Mouse (Mus musculus) erythroblast, embryonic 14.5 days (primary cell): Measurements from ENCODE around the gene Prkca. TPM values are rescaled to one million over a fixed set of nuclear protein-coding genes. Genes with fewer than 3 reads are reported as not detected.

Experiments
- H3K27me3 ChIP-seq: 2 replicates; pipeline ENCODE4 v1.6.1; 2012; ENCODE audit warnings: inconsistent platforms; ENCODE audit not compliant: control insufficient read depth
- H3K36me3 ChIP-seq: 2 replicates; pipeline ENCODE4 v1.6.1; 2012; ENCODE audit warnings: mild to moderate bottlenecking, inconsistent platforms; ENCODE audit not compliant: control insufficient read depth
- H3K4me1 ChIP-seq: 2 replicates; pipeline ENCODE4 v1.6.1; 2012; ENCODE audit warnings: inconsistent platforms; ENCODE audit not compliant: control insufficient read depth
- H3K4me3 ChIP-seq: replicated peaks from 2 replicates; pipeline ENCODE3; 2012; ENCODE audit warnings: moderate library complexity, mild to moderate bottlenecking, inconsistent platforms
- H3K9me3 ChIP-seq: 2 replicates; pipeline ENCODE4 v1.6.1; 2012; ENCODE audit warnings: low read length, inconsistent platforms, mixed read lengths; ENCODE audit not compliant: control insufficient read depth
- GATA1 ChIP-seq: IDR thresholded peaks from 2 replicates; pipeline ENCODE4 v1.6.1; 2012; ENCODE audit warnings: low read length, inconsistent platforms, mixed read lengths
- TAL1 ChIP-seq: IDR thresholded peaks from 3 replicates; pipeline ENCODE4 v1.6.1; 2012; ENCODE audit warnings: low read length, inconsistent platforms, mixed read lengths
- polyA plus RNA-seq: library from polyadenylated mRNA; stranded (reverse); fragments of >175 nt; gene quantifications from 2 replicates; pipeline ENCODE4 v1.2.3, GENCODE M21; 2012

The Prkca gene
- polyA plus RNA-seq, 1 experiment, result 0.01 TPM

- no peaks in the 10 kb centered on the region for H3K36me3 ChIP-seq
- no peaks in the 10 kb centered on the region for H3K27me3 ChIP-seq
- TF ChIP-seq GATA1 (no peak), TAL1 (no peak)
- no peaks in the 10 kb centered on the region for H3K9me3 ChIP-seq
- no peak overlapping the region for H3K4me3 ChIP-seq
- no peaks in the 10 kb centered on the region for H3K4me1 ChIP-seq
These were observed 183.7 kb downstream of the Prkca start for GRCm38 (mm10) chr11:108160056-108160455.

- no peak overlapping the region for H3K4me3 ChIP-seq
- no peaks in the 10 kb centered on the region for H3K9me3 ChIP-seq
- no peaks in the 10 kb centered on the region for H3K36me3 ChIP-seq
- no peaks in the 10 kb centered on the region for H3K4me1 ChIP-seq
- TF ChIP-seq GATA1, result no peak
- TF ChIP-seq TAL1, result no peak
- no peaks in the 10 kb centered on the region for H3K27me3 ChIP-seq
These were observed 185.7 kb downstream of the Prkca start for GRCm38 (mm10) chr11:108158046-108158445.

DNA sequence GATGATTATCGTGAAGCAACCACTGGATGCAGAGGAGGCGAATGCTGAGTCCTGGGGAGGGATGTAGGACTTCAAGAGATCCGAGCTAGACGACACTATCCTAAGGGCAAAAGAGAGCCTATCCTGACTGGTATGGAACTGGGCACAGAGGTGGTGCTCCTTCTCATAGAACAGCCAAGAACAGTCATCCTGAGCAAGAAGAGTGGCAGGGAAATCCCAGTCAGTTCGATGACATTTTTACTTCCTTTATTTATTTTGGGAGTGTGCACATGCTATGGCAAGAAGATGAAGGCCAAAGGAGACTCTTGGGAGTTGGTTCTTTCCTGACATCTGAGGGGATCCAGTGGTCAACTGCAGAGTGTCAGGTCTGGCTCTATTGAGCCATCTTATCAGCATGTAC lies 186.7 kb downstream of the Prkca start:
- Histone ChIP-seq H3K36me3 (no peaks in the 10 kb centered on the region), H3K27me3 (no peaks in the 10 kb centered on the region), H3K9me3 (no peaks in the 10 kb centered on the region), H3K4me3 (no peak overlapping the region), H3K4me1 (no peaks in the 10 kb centered on the region)
- TF ChIP-seq GATA1 (no peak), TAL1 (no peak)

DNA sequence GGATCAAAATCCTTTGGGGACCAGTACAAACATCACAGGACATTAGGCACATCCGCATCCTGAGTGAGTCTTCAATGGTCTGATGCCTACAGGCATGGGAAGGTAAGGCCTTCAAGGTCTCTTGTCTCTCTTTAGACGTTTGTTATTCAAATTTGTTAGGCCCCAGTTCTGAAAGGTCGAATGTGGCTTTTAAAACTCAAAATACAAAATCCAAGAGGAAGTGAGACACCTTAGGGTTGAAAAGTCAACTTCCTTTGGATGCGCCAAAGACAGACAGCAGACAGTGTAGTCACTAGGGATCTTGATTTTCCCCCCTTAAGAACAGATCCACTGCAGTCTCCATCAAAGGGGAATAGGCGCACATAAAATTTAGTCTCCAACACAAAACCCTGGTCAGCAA lies 187.6 kb downstream of the Prkca start:
- Histone ChIP-seq H3K9me3 (no peaks in the 10 kb centered on the region), H3K27me3 (no peaks in the 10 kb centered on the region), H3K4me1 (no peaks in the 10 kb centered on the region), H3K36me3 (no peaks in the 10 kb centered on the region), H3K4me3 (no peak overlapping the region)
- TF ChIP-seq GATA1, result no peak
- no peak for TF ChIP-seq TAL1

- H3K9me3 ChIP-seq, result no peaks in the 10 kb centered on the region
- no peak for TF ChIP-seq GATA1
- TF ChIP-seq TAL1, result no peak
- no peaks in the 10 kb centered on the region for H3K4me1 ChIP-seq
These were observed 188.6 kb downstream of the Prkca start for GRCm38 (mm10) chr11:108155088-108155580.

DNA sequence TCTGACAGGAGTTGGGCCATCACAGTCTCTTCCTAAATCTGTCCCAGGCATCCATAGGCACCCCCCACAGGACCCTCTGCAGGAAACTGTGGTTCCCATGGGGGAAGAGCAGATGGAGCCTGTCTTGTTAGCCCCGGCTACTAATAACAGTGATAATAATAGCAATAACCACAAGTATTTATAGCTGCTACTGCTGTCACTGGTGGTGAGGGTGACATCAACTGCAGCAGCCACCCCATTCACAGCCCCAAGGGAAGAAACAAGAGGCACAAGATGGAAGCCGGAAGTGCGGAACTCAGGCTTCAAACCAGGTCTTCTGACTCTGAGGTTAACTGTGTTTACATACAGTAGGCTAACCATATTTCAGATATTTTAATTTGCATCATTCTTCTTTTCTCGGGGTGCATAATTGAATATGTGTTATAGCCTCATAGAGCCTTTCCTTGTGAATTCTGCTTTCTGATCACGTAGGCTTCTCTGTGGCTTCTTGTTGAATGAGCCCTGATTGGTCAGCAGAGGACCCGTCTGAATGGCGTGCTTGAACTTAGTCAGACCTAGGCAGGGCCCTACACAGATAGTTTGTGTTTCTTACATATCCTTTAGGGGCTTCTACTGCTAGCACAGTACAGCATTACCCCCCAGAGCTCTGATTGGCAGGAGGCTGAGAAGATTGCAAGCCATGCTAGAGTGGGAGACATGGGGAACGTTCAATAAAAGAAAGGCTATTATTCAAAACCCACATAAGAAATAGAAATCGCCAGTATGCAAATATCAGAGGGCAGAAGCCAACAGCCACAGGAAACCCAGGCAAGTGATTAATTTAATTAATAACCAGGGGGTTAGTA lies 189.5 kb downstream of the Prkca start:
- H3K4me1 ChIP-seq, result peaks cover 2% of the 10 kb centered on the region
- H3K9me3 ChIP-seq, result no peaks in the 10 kb centered on the region

More at GRCm38 (mm10) chr11:108155088-108155580, 188.6 kb downstream of the Prkca start:
- H3K4me3 ChIP-seq, result no peak overlapping the region
- peaks cover 6% of the 10 kb centered on the region for H3K27me3 ChIP-seq
- no peaks in the 10 kb centered on the region for H3K36me3 ChIP-seq

GRCm38 (mm10) chr11:108152591-108152990 lies 191.1 kb downstream of the Prkca start:
- Histone ChIP-seq H3K9me3 (no peaks in the 10 kb centered on the region), H3K36me3 (no peaks in the 10 kb centered on the region), H3K4me1 (peaks cover 7% of the 10 kb centered on the region), H3K4me3 (no peak overlapping the region), H3K27me3 (peaks cover 10% of the 10 kb centered on the region)
- no peak for TF ChIP-seq GATA1
- no peak for TF ChIP-seq TAL1

More for the DNA sequence above, 189.5 kb downstream of the Prkca start:
- H3K27me3 ChIP-seq, result peaks cover 10% of the 10 kb centered on the region
- no peaks in the 10 kb centered on the region for H3K36me3 ChIP-seq
- no peak overlapping the region for H3K4me3 ChIP-seq
- no peak for TF ChIP-seq GATA1
- no peak for TF ChIP-seq TAL1

GRCm38 (mm10) chr11:108150410-108150809 lies 193.3 kb downstream of the Prkca start:
- H3K4me1 ChIP-seq, result peaks cover 7% of the 10 kb centered on the region
- peaks cover 12% of the 10 kb centered on the region for H3K27me3 ChIP-seq
- H3K36me3 ChIP-seq, result no peaks in the 10 kb centered on the region
- H3K9me3 ChIP-seq, result no peaks in the 10 kb centered on the region
- no peak overlapping the region for H3K4me3 ChIP-seq
- no peak for TF ChIP-seq TAL1
- no peak for TF ChIP-seq GATA1

DNA sequence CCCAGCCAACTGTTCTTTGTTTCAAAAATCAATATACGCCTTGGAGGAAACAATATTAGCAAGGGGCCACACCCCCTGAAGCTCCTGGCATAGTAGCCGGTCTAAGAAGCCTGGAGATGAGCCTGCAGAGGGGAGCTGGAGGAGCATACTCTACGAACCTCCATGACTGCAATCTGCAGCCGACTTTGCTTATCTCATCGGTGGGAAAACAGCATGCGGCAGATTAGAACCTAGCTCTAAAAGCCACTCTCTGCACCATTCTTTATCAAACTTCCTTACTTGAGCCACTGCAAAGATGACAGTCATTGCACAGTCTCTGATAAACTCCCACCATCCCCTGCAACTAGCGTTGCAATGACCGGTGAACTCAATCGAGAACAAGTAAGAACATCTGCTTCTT lies 194.5 kb downstream of the Prkca start:
- Histone ChIP-seq H3K36me3 (no peaks in the 10 kb centered on the region), H3K9me3 (no peaks in the 10 kb centered on the region), H3K4me3 (no peak overlapping the region), H3K4me1 (peaks cover 7% of the 10 kb centered on the region), H3K27me3 (peaks cover 12% of the 10 kb centered on the region)
- TF ChIP-seq GATA1 (no peak), TAL1 (no peak)
